Mouse (Mus musculus): ENCODE measurements at regions not wholly inside any gene's neighbourhood (a gene's known extent, or its start where the extent isn't known, plus 50 kb on each side); places are given as distances from the start of the nearest gene placed in this dataset.

GRCm38 (mm10) chr16:63287655-63288054, 433.5 kb downstream of the Pros1 start:
- no peak for TF ChIP-seq CTCF (IDR thresholded peaks at IDR 0.05; ENCODE audit: low read depth)
- TF ChIP-seq EP300 (IDR thresholded peaks at IDR 0.05; ENCODE audit: low read depth): no peak

Measured in liver, postnatal 0 days (tissue).